ENCODE assay signal across 1 mouse cellular context in the genomic region with DNA sequence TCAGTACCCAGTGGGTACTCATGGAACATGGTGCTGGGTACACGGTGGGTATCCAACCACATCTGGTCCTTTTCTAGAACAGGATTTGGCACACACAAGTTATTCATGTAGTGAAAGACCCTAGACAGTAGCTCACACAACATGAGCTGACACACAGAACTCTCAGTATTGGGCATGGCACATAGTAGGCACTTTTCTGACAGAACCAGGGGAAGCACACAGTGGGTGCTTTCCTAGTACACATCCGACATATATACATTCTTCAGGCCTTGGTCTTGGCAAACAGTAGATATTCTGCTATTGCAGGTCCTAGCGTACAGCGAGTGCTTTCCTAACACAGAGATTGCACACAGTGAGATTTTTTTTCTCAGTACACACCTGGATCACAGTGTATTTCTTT.
TF ChIP-seq lines count a peak whose summit lies in the region.

No protein-coding gene starts in this region.

TF ChIP-seq in MEL, 35 proteins besides CTCF, POLR2A, EP300 and RAD21:
- TF ChIP-seq ZKSCAN1 (IDR thresholded peaks at IDR 0.05; ENCODE audit: low read depth, low read length) (peak; percentile 98), MYB (IDR thresholded peaks at IDR 0.05; ENCODE audit: low read depth, low read length) (no peak)
